Comparison of ENCODE assay signal across 10 mouse cellular contexts in genomic region chr3:146620555-146621249, GRCm38 (mm10). TPM values are rescaled to one million over a fixed set of nuclear protein-coding genes. Genes with fewer than 3 reads are reported as not detected.
A peak's percentile ranks its signal among the peaks of the same experiment; 100 is the strongest.
DNase-seq lines count a peak whose midpoint lies in the region; ATAC-seq and TF ChIP-seq lines count a peak whose summit lies in the region.
"Had no signal": no experiment of that assay in that cellular context is flagged by ENCODE, and none has a peak within 500 bp of the region (broad histone marks: within the 10 kb centered on the region; RNA-seq: fewer than 3 reads in every experiment).

No protein-coding gene starts in this region.

- no peaks in the 10 kb centered on the region for H3K9me3 ChIP-seq in neural tube, embryonic 15.5 days (replicated peaks)

- no peak for DNase-seq in neural tube, embryonic 10.5 days (ENCODE audit: extremely low spot score, low spot score)
- peak; percentile 77 for DNase-seq in cerebellum, adult 8-10 months
- peak; percentile 16 to 21 for DNase-seq in heart, postnatal 36 days
- DNase-seq in right cerebral cortex, adult 2 months (ENCODE audit: low spot score in 2 of 2): peak; percentile 83 to 88
- DNase-seq in kidney, adult 8-10 months: no peak
- no peak for DNase-seq in spleen, adult 12 weeks (ENCODE audit: low spot score)
- DNase-seq in kidney, adult 2 months: no peak

- no peak for TF ChIP-seq CTCF in kidney, adult 2 months (conservative IDR thresholded peaks at IDR 0.05; ENCODE audit: insufficient read depth, insufficient read length, low read depth, low read length)

- TF ChIP-seq POLR2A in kidney, adult 2 months (IDR thresholded peaks at IDR 0.05; ENCODE audit: low read depth, low read length): no peak

- no peaks in the 10 kb centered on the region for H3K4me1 ChIP-seq in neural tube, embryonic 15.5 days
- H3K4me1 ChIP-seq in kidney, adult 2 months (ENCODE audit: control insufficient read depth, insufficient read depth, low read length): no peaks in the 10 kb centered on the region

- H3K9ac ChIP-seq in neural tube, embryonic 15.5 days (replicated peaks): no peak overlapping the region

- peak; percentile 50; the same call in 1 of the 2 replicates for ATAC-seq in neural tube, embryonic 15.5 days (ENCODE audit: low FRiP score)

- H3K4me2 ChIP-seq in neural tube, embryonic 15.5 days: no peak overlapping the region

- no peaks in the 10 kb centered on the region for H3K27me3 ChIP-seq in neural tube, embryonic 15.5 days (replicated peaks)
- no peaks in the 10 kb centered on the region for H3K27me3 ChIP-seq in kidney, adult 2 months (replicated peaks; ENCODE audit: control insufficient read depth, insufficient read depth, low read length)

- intact Hi-C loops in heart, postnatal 36 days (cut with DNase I): no loop called here

- H3K4me3 ChIP-seq in neural tube, embryonic 15.5 days (replicated peaks): no peak overlapping the region
- H3K4me3 ChIP-seq in kidney, adult 2 months (ENCODE audit: insufficient read depth, low read depth, low read length): no peak overlapping the region

- WGBS in neural tube, embryonic 15.5 days: 80% methylated on average over 14 of the region's 14 CpGs
- 85% methylated on average over 14 of the region's 14 CpGs for WGBS in kidney, adult 2 months

- no peaks in the 10 kb centered on the region for H3K36me3 ChIP-seq in neural tube, embryonic 15.5 days
- no peaks in the 10 kb centered on the region for H3K36me3 ChIP-seq in kidney, adult 2 months (ENCODE audit: control insufficient read depth, insufficient read depth, low read length)

- 0 out of 2 replicates have a peak overlapping the region, but pooled peaks have one; percentile 24 for H3K27ac ChIP-seq in neural tube, embryonic 15.5 days (replicated peaks)
- no peak overlapping the region for H3K27ac ChIP-seq in kidney, adult 2 months (ENCODE audit: insufficient read depth, low read depth, low read length)

RNA-seq across cellular contexts. Expression of gene Dnase2b, which starts 5.3 kb away (rescaled TPM):
- polyA plus RNA-seq in neural tube, embryonic 15.5 days (2015; fragmentation: Nextera tagmentation; extraction: Ambion mirVana): not detected in 2 replicates
- total RNA-seq in heart, postnatal 36 days (2021): not detected
- polyA plus RNA-seq in kidney, adult 2 months (2012; rRNA removed): not detected in 2 replicates
- polyA plus RNA-seq: intestine, embryonic 14.5 days; neural tube, embryonic 11.5 days had no signal

RNA-seq across cellular contexts. Expression of gene 4930503B20Rik, which starts 30.4 kb away (rescaled TPM):
- not detected in 2 replicates for polyA plus RNA-seq in neural tube, embryonic 15.5 days (2015; fragmentation: Nextera tagmentation; extraction: Ambion mirVana)
- total RNA-seq in heart, postnatal 36 days (2021): not detected
- polyA plus RNA-seq in kidney, adult 2 months (2012; rRNA removed): not detected in 2 replicates
- polyA plus RNA-seq: intestine, embryonic 14.5 days; neural tube, embryonic 11.5 days had no signal

RNA-seq across cellular contexts. Expression of gene Uox, which starts 50.5 kb away (rescaled TPM):
- 0.15 TPM in 1 of 2 replicates, not detected in the other for polyA plus RNA-seq in neural tube, embryonic 15.5 days (2015; fragmentation: Nextera tagmentation; extraction: Ambion mirVana)
- not detected for total RNA-seq in heart, postnatal 36 days (2021)
- 0.19 TPM in 1 of 2 replicates, not detected in the other for polyA plus RNA-seq in kidney, adult 2 months (2012; rRNA removed)
- polyA plus RNA-seq: intestine, embryonic 14.5 days; neural tube, embryonic 11.5 days had no signal

Comparison
In these comparisons a context has a peak if more than half of its experiments do, and no peak if none do; other contexts are left out.
1. DNase-seq: peak in cerebellum, adult 8-10 months (single experiment), heart, postnatal 36 days (2 of 2) and right cerebral cortex, adult 2 months (2 of 2); none in neural tube, embryonic 10.5 days (single experiment), kidney, adult 8-10 months (0 of 2), spleen, adult 12 weeks (single experiment) and kidney, adult 2 months (single experiment).